Mouse (Mus musculus) brain, adult 2 months (tissue): Measurements from ENCODE around the gene Tns3.

Experiments
- DNase-seq: peaks from one replicate; pipeline ENCODE4 v3.0.0; 2011; ENCODE audit warnings: low read depth, low spot score

The Tns3 gene

DNA sequence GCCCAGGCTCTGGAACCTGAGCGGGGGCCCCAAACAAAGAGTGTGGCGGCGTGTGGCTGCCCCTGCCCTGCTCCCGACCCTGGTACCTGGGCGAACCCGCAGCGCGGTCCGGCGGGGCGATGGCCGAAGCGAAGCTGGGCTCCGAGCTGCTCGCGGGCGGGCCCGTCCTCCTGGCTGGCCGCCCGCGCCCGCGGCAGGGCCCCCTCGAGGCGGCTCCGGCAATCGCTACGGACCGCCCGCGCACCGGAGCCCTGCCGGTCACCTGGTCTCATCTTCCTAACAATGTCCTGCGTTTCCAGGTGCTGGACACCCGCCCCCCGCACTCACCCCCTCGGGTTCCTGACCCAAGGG, at the start of gene Tns3:
Gene Tns3 (minus strand): TSS at position 143 of the 351 bp plus-strand sequence.
- DNase-seq: no peak

DNA sequence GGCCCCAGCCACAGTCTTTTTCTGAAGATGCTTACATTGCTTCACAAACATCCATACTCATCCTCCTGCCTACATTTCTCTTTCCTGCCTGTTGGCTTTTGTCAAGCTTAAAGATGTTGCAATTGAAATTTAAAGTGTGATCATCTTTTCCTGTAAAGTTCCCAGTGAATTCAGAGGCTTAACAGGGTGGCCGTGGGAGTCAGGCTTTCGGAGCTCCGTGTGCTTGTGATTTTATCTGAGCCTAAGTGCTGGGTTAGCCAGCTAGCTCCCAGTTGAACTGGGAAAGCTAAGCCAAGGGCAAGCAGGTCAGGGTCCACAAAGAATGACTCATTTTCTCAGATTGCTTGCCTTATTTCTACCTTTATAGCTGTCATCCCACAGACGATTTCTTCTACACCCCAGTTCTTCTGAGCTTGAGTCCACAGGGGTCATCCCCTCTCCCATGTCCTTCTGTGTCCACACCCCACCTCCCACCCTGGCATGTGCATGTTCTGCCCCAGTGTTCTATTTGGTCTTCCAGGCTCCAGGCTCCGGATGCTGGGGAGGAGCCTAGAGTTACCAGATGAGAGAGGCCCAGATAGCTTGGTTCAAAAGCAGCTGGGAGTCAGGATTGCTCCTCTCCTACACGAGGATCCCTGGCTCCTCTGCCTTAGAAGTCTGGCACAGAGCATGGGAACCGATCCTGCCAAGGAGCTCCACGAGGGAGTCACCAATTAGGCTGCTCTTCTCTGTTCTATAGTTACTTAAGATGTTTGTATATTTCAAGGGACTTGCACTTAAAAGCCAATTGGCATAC, 42.1 kb upstream of the Tns3 start:
- DNase-seq: no peak

GRCm38 (mm10) chr11:8705156-8705555, 40.8 kb upstream of the Tns3 start:
- DNase-seq: no peak

GRCm38 (mm10) chr11:8703876-8704275, 39.5 kb upstream of the Tns3 start:
- no peak for DNase-seq

DNA sequence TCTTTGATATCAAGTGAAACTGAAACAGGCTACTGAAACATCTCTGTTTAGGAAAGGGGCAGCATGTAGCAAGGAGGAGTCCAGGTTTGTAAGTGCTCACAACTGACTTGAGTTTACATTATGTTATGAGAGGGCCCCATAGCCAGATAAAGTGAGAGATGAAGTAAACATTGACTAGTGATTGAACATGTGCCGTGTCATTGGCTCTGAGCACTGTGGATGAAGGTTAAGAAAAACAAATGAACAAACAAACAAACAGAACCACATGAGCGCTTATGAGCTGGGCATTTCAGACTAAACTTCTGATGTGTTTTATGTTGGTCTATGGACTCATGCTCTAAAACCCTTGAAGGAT, 38.2 kb upstream of the Tns3 start:
- DNase-seq: no peak

- DNase-seq: no peak
Measured at GRCm38 (mm10) chr11:8701845-8702531, 37.7 kb upstream of the Tns3 start.

GRCm38 (mm10) chr11:8701400-8701799, 37.1 kb upstream of the Tns3 start:
- DNase-seq: no peak

DNA sequence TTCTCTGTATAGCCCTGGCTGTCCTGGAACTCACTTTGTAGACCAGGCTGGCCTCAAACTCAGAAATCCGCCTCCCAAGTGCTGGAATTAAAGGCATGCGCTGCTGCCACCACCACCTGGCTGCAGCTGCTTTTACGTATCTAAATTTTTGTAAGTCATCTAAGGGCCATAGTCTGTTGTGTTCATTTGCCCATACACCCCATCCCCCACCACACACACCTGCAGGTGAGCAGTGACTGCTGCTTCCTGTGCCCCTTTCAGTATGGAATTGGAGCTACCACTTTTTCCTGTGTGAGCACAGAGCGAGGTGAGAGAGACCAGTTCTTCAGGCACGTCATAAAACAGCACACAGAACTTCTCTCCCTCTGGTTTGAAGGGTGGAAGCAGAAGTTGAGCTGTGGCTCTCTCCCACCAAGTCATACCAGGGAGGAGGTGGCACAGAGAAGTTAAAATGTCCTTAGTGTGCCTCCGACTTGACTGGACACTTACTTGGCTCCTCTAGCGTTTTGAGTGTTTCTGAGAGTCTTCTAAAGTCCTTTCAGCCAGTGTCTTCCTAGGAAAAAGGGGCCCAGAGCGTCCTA, 36.4 kb upstream of the Tns3 start:
- DNase-seq: no peak

- DNase-seq: no peak
Measured at GRCm38 (mm10) chr11:8699777-8700176, 35.4 kb upstream of the Tns3 start.

- DNase-seq: no peak
Measured at GRCm38 (mm10) chr11:8697670-8698069, 33.3 kb upstream of the Tns3 start.

DNA sequence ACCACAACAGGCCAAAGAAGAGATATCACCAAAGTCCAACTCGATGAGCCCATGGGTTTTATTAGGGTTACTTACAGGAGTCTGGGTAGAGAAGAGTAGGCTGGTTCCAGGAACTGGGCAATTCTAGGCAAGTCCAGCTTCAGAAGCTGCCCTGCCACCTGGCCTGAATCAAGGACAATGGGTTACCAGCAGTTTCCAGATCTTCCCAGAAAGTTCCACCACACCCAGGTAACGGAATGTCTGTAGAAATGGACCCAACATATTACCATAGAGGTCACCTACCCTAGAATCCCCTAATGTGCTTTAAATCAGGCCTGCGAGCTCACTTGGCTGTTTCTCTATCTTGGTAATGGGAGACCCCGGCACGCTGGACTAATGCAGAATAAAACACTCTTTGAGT, 29.8 kb upstream of the Tns3 start:
- DNase-seq: no peak

- DNase-seq: no peak
Measured at GRCm38 (mm10) chr11:8692536-8693471, 28.5 kb upstream of the Tns3 start.

DNA sequence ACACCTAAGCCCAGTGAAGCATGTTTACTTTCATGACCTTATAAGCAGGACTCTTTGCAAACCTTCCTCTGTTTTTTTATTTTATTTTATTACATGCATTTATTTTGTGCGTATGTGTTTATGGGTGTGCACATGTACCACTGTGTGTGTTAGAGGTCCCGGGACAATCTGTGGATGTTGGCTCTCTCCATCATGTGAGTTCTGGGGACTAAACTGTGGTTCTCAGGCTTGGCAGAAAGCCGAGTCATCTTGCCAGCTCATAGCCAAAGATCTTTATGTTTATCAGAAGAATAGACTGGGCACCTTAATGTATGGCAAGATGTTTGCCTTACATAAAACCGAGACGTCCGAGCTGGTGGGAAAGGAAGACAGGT, 27.8 kb upstream of the Tns3 start:
- no peak for DNase-seq

DNA sequence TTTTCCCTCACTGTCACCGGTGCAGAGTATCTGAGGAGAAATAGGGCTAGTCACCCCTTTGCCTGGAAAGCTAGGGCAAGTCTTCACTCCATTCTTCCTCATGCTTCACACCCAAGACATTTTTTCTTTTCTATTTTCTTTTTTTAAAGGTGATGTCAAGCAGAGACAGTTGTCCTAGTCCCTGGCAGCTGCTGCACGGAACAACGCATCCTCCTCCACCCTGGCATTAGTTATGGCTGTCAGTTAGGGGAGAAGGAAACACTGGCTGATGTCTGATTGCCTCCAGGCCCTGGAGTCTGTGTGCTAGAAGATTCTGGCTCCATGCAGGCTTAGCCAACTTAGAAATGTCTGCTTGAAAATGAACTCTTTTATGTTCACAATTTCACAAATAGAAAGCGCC, 27.3 kb upstream of the Tns3 start:
- peak; percentile 25 for DNase-seq

DNA sequence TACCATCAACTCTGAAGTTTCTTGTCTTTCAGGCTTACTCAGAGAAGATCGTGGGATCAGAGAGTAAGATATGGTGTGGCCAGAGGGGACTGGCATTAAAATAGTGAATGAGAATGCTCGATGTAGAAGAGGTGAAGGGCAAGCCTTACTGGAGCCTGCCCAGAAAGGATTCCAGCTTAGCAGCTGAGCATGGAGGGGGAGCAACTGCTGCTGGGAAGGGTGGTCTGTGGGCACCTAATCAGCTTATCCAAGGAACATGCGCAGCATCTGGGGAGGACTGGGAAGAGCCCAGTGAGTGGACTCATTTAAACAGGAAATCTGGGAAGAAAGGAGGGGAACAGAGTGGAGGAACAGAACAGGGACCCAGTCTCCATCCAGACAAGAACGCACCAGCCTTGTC, 26.3 kb upstream of the Tns3 start:
- no peak for DNase-seq

- no peak for DNase-seq
Measured at GRCm38 (mm10) chr11:8689515-8689914, 25.2 kb upstream of the Tns3 start.

- DNase-seq: no peak
Measured at GRCm38 (mm10) chr11:8688907-8689306, 24.6 kb upstream of the Tns3 start.

DNA sequence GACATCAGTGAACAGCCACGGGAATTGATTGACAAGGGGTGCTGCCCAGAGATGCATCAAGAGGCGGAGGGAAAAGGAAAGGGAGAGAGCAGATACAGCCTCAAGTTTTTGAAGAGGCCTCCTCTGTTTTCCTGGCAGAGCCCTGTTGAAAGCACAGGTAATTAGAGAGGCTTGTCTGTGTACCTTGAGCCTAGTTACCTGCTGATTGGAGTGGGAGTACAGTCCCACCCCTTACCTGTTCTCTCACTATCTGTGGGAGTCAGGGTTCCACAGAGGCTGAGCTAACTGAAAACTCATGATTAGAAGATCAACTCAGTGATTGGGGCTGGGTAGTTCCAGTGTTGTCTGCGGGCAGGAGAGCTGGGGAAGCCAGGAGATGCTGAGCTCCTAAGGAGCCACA, 22.2 kb upstream of the Tns3 start:
- DNase-seq: no peak

DNA sequence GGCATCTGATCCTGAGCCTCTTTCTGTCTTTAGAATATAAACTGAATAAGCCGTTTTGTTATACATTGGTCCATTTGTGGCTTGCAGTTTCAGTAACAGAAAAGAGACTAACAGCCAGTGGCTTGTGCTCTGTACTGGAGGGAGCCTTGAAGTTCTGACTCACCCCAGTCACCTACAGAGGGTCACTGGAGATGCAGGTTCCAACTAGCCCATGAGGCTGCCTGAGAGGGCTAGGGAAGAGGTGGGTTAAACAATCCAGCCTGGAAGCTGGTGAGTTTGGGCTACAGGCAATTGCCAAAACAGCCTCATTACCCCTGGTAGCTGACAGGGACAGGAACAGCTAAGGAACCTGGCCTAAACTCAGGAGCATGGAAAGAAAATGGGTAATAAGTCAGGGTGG, 21.7 kb upstream of the Tns3 start:
- no peak for DNase-seq

GRCm38 (mm10) chr11:8685195-8685594, 20.9 kb upstream of the Tns3 start:
- DNase-seq: no peak

DNA sequence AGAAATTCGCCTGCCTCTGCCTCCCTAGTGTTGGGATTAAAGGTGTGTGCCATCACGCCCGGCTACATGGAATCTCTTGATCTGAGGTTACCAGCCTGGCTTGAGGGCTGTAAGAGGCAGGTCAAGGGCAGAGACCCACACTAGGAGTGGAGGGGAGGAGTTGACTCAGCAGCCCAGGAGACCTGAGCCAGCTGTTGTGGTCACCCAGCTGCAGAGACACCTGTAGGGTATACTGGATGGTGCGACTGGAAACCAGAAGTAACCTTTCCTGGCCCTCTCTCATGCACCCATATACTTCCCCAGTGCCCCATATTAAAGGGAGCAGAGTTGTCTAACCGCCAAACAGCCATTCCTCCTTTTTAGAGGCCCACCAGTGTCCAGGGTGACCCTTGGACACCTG, 19.9 kb upstream of the Tns3 start:
- no peak for DNase-seq

GRCm38 (mm10) chr11:8681356-8681755, 17.0 kb upstream of the Tns3 start:
- DNase-seq: no peak
